Mouse (Mus musculus): ENCODE results near the gene Rabgef1. TPM values are rescaled to one million over a fixed set of nuclear protein-coding genes. Genes with fewer than 3 reads are reported as not detected.

The Rabgef1 gene
- polyA plus RNA-seq (2015; fragmentation: Nextera tagmentation; extraction: Ambion mirVana): 44.7 and 47.0 TPM in 2 replicates

DNA sequence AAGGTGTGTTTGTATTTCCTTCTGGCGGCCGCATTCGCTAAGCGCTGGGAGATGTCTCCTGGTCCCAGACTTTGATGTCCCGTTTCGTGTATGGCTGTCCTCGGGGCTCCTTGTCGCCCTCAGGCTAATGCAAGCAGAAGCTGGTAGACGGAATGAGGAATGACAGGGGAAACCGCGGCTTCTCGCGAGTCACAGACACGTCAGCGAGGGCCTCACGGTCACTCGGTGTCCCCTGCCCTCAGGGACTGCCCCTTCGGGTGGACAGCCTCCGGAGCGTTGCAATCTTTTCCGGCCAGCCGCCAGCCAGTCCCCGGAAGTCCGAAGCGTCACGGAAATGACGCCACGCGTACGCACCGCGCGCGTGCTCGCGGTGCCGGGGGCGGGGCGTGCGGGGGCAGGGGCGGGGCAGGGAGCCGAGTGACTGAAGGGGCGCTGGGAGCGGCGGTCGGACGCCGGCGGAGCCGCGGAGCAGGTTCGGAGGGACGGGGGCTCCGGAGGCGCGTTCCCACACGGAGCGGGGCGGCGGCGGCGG, at the start of gene Rabgef1:
Gene Rabgef1 (plus strand): TSS at position 376 of the 532 bp plus-strand sequence.
- Histone ChIP-seq H3K27ac (ENCODE audit: low read length) (peak within 1 kb of the TSS; percentile 84), H3K4me1 (replicated peaks; ENCODE audit: control insufficient read depth, insufficient read depth, low read length) (peaks cover 21% of the 10 kb centered on the region), H3K9ac (replicated peaks; ENCODE audit: low read depth, low read length) (peak within 1 kb of the TSS; percentile 94), H3K27me3 (replicated peaks; ENCODE audit: control insufficient read depth, insufficient read depth, low read length) (no peaks in the 10 kb centered on the region), H3K9me3 (ENCODE audit: control insufficient read depth, low read length) (no peaks in the 10 kb centered on the region), H3K4me2 (ENCODE audit: low read length) (peak within 1 kb of the TSS; percentile 94), H3K4me3 (replicated peaks; ENCODE audit: low read length) (peak within 1 kb of the TSS; percentile 94), H3K36me3 (ENCODE audit: control insufficient read depth, insufficient read depth) (no peaks in the 10 kb centered on the region)
- under 1% methylated on average over 54 of the region's 62 CpGs for WGBS
- peak; percentile 97 for ATAC-seq

DNA sequence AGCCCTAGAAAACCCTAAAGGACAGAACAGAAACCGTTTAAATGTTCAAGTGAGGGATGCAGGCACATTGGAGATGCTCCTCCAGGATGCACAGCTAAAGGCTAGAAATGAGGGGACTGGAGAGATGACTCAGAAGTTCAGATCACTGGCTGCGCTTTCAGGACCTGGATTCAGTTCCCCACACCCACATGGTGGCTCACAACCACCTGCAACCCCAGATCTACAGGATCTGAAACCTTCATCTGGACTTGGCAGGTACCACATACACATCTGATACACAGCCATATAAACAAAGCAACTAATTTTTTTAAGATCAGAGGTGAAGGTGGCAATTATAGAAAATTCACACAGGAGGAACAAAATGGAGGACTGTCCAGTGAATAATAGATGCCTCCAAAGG, 49.2 kb upstream of the Rabgef1 start:
- Histone ChIP-seq H3K36me3 (ENCODE audit: control insufficient read depth, insufficient read depth) (no peaks in the 10 kb centered on the region), H3K4me3 (replicated peaks; ENCODE audit: low read length) (no peak overlapping the region), H3K27ac (ENCODE audit: low read length) (no peak overlapping the region), H3K9ac (replicated peaks; ENCODE audit: low read depth, low read length) (no peak overlapping the region), H3K9me3 (ENCODE audit: control insufficient read depth, low read length) (no peaks in the 10 kb centered on the region), H3K4me1 (replicated peaks; ENCODE audit: control insufficient read depth, insufficient read depth, low read length) (no peaks in the 10 kb centered on the region), H3K27me3 (replicated peaks; ENCODE audit: control insufficient read depth, insufficient read depth, low read length) (no peaks in the 10 kb centered on the region), H3K4me2 (ENCODE audit: low read length) (no peak overlapping the region)
- no peak for ATAC-seq
- WGBS: 91% methylated on average over 2 of the region's 2 CpGs

DNA sequence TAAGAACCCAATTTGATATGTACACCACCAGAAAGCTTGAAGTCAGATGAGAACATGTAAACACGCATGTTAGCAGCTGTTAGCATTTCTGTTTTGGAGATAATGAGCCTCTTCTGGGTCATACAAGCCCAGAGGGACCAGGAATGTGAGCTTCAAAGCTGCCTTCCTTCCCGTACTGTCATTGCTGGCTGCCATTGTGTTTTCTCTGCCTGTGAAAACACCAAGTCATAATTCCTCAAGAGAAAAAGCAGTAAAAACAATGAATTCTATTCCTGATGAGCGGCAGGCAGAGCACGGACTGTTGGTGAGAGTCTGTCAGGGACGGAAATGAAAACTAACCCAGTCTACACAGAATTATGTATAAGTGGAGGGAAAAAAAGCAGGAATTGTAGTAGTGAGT, 47.3 kb upstream of the Rabgef1 start:
- ATAC-seq: no peak
- Histone ChIP-seq H3K36me3 (ENCODE audit: control insufficient read depth, insufficient read depth) (no peaks in the 10 kb centered on the region), H3K9me3 (ENCODE audit: control insufficient read depth, low read length) (no peaks in the 10 kb centered on the region), H3K4me1 (replicated peaks; ENCODE audit: control insufficient read depth, insufficient read depth, low read length) (no peaks in the 10 kb centered on the region), H3K4me3 (replicated peaks; ENCODE audit: low read length) (no peak overlapping the region), H3K27ac (ENCODE audit: low read length) (no peak overlapping the region), H3K27me3 (replicated peaks; ENCODE audit: control insufficient read depth, insufficient read depth, low read length) (no peaks in the 10 kb centered on the region), H3K4me2 (ENCODE audit: low read length) (no peak overlapping the region), H3K9ac (replicated peaks; ENCODE audit: low read depth, low read length) (no peak overlapping the region)
- 85% methylated on average over 5 of the region's 5 CpGs for WGBS

- no peak for ATAC-seq
- 75% methylated on average over 11 of the region's 11 CpGs for WGBS
- no peaks in the 10 kb centered on the region for H3K27me3 ChIP-seq (replicated peaks; ENCODE audit: control insufficient read depth, insufficient read depth, low read length)
- no peaks in the 10 kb centered on the region for H3K36me3 ChIP-seq (ENCODE audit: control insufficient read depth, insufficient read depth)
- H3K4me2 ChIP-seq (ENCODE audit: low read length): no peak overlapping the region
- no peaks in the 10 kb centered on the region; the same call in 1 of the 2 replicates for H3K4me1 ChIP-seq (replicated peaks; ENCODE audit: control insufficient read depth, insufficient read depth, low read length)
- H3K9me3 ChIP-seq (ENCODE audit: control insufficient read depth, low read length): no peaks in the 10 kb centered on the region
- H3K27ac ChIP-seq (ENCODE audit: low read length): no peak overlapping the region
- H3K9ac ChIP-seq (replicated peaks; ENCODE audit: low read depth, low read length): no peak overlapping the region
- no peak overlapping the region for H3K4me3 ChIP-seq (replicated peaks; ENCODE audit: low read length)
Measured at GRCm38 (mm10) chr5:130128686-130129523, 42.7 kb upstream of the Rabgef1 start.

- H3K27ac ChIP-seq (ENCODE audit: low read length): no peak overlapping the region
- no peaks in the 10 kb centered on the region for H3K9me3 ChIP-seq (ENCODE audit: control insufficient read depth, low read length)
- H3K4me1 ChIP-seq (replicated peaks; ENCODE audit: control insufficient read depth, insufficient read depth, low read length): no peaks in the 10 kb centered on the region; the same call in 1 of the 2 replicates
- no peak for ATAC-seq
- no peak overlapping the region for H3K4me3 ChIP-seq (replicated peaks; ENCODE audit: low read length)
- no peaks in the 10 kb centered on the region for H3K36me3 ChIP-seq (ENCODE audit: control insufficient read depth, insufficient read depth)
- no peak overlapping the region for H3K4me2 ChIP-seq (ENCODE audit: low read length)
- no peaks in the 10 kb centered on the region for H3K27me3 ChIP-seq (replicated peaks; ENCODE audit: control insufficient read depth, insufficient read depth, low read length)
- H3K9ac ChIP-seq (replicated peaks; ENCODE audit: low read depth, low read length): no peak overlapping the region
- WGBS: 95% methylated on average over 5 of the region's 5 CpGs
Measured at GRCm38 (mm10) chr5:130129524-130129793, 42.1 kb upstream of the Rabgef1 start.

DNA sequence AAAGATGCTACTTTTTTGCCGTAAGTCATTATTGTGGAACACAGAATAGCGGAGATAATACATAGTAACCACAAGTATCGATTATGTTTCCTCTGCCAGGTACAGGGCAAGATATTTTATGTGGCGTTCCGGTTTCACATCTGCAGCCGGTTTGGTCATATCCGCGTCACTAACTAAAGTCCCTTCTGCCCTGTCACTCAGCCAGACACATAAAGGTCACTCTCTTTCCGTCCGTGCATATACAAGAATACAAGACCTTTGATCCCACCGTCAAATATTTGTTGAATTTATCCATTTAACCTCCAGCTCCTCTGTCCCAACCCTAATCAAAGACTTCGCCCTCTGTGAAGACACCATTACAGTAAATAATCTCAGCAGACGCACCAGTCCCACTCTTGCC, 35.0 kb upstream of the Rabgef1 start:
- H3K9ac ChIP-seq (replicated peaks; ENCODE audit: low read depth, low read length): no peak overlapping the region
- ATAC-seq: no peak
- H3K27me3 ChIP-seq (replicated peaks; ENCODE audit: control insufficient read depth, insufficient read depth, low read length): no peaks in the 10 kb centered on the region
- H3K27ac ChIP-seq (ENCODE audit: low read length): no peak overlapping the region
- H3K9me3 ChIP-seq (ENCODE audit: control insufficient read depth, low read length): no peaks in the 10 kb centered on the region
- 94% methylated on average over 13 of the region's 13 CpGs for WGBS
- no peaks in the 10 kb centered on the region for H3K4me1 ChIP-seq (replicated peaks; ENCODE audit: control insufficient read depth, insufficient read depth, low read length)
- H3K36me3 ChIP-seq (ENCODE audit: control insufficient read depth, insufficient read depth): no peaks in the 10 kb centered on the region
- H3K4me2 ChIP-seq (ENCODE audit: low read length): no peak overlapping the region
- H3K4me3 ChIP-seq (replicated peaks; ENCODE audit: low read length): no peak overlapping the region

DNA sequence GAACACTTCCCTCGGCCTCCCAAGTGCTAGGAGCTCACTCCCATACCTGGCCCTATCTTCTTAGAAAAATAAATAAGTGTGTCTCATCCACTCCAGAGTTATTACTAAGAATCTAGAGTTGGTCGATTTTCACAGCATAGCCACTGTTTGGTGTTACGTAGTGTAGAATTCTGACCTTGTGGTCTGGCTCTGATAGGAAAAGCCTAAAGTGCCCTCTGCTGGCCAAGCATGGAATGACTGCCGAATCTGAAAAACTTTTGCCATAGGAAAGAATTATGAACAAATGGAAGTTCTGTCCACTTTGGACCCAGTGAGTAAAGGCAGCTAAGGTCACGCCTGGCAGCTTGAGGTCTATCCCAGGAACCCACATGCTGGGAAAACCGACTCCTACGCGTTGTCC, 32.2 kb upstream of the Rabgef1 start:
- Histone ChIP-seq H3K27me3 (replicated peaks; ENCODE audit: control insufficient read depth, insufficient read depth, low read length) (no peaks in the 10 kb centered on the region), H3K36me3 (ENCODE audit: control insufficient read depth, insufficient read depth) (no peaks in the 10 kb centered on the region), H3K27ac (ENCODE audit: low read length) (no peak overlapping the region), H3K9ac (replicated peaks; ENCODE audit: low read depth, low read length) (no peak overlapping the region), H3K4me1 (replicated peaks; ENCODE audit: control insufficient read depth, insufficient read depth, low read length) (peaks cover 4% of the 10 kb centered on the region; the same call in 1 of the 2 replicates), H3K9me3 (ENCODE audit: control insufficient read depth, low read length) (no peaks in the 10 kb centered on the region), H3K4me3 (replicated peaks; ENCODE audit: low read length) (no peak overlapping the region), H3K4me2 (ENCODE audit: low read length) (no peak overlapping the region)
- ATAC-seq: no peak
- 27% methylated on average over 8 of the region's 8 CpGs for WGBS

DNA sequence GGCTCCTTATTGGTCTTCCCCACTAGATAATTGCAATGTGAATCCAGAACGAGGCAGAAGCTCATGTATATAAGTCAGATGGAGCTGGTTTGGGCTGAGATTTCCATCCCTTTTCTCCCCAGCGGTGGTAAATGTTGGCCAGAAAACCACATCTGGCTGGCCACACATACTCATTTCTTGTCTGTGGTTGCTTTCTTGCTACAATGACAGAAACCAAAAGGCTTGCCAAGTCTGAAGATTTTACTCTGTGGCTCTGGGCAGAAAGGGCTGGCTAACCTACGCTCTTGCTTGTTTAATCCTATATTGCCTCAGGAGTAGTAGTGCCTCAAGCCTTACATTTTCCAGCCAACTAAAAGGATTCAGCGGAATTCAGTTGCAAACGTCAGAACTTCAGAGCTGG, 30.5 kb upstream of the Rabgef1 start:
- no peak overlapping the region for H3K27ac ChIP-seq (ENCODE audit: low read length)
- H3K4me2 ChIP-seq (ENCODE audit: low read length): no peak overlapping the region
- H3K36me3 ChIP-seq (ENCODE audit: control insufficient read depth, insufficient read depth): no peaks in the 10 kb centered on the region
- H3K9me3 ChIP-seq (ENCODE audit: control insufficient read depth, low read length): no peaks in the 10 kb centered on the region
- no peak for ATAC-seq
- no peaks in the 10 kb centered on the region for H3K27me3 ChIP-seq (replicated peaks; ENCODE audit: control insufficient read depth, insufficient read depth, low read length)
- H3K4me1 ChIP-seq (replicated peaks; ENCODE audit: control insufficient read depth, insufficient read depth, low read length): peaks cover 14% of the 10 kb centered on the region
- WGBS: 82% methylated on average over 5 of the region's 5 CpGs
- H3K4me3 ChIP-seq (replicated peaks; ENCODE audit: low read length): no peak overlapping the region
- H3K9ac ChIP-seq (replicated peaks; ENCODE audit: low read depth, low read length): no peak overlapping the region

DNA sequence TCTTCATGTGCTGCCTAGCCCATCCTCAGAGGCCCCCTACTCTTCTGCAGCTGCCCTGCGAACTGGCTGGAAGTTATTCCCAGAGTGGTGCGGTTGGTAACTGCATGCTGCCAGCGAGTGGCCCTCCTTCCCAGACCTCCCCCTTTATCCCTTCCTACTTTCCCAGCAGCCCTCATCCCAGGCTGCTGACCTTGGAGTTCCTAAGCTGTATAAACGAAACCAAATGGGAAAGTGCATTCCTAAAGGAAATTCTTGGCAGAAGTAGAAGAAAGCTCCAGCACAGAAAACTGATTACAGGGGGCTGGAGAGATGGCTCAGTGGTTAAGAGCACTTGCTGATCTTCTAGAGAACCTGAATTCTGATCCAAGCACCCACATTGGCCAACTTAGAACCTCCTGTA, 29.6 kb upstream of the Rabgef1 start:
- WGBS: 72% methylated on average over 4 of the region's 4 CpGs

More for the DNA sequence above, 29.6 kb upstream of the Rabgef1 start:
- Histone ChIP-seq H3K27ac (ENCODE audit: low read length) (no peak overlapping the region), H3K4me1 (replicated peaks; ENCODE audit: control insufficient read depth, insufficient read depth, low read length) (peaks cover 14% of the 10 kb centered on the region), H3K36me3 (ENCODE audit: control insufficient read depth, insufficient read depth) (no peaks in the 10 kb centered on the region), H3K9me3 (ENCODE audit: control insufficient read depth, low read length) (no peaks in the 10 kb centered on the region), H3K4me2 (ENCODE audit: low read length) (no peak overlapping the region), H3K9ac (replicated peaks; ENCODE audit: low read depth, low read length) (no peak overlapping the region), H3K27me3 (replicated peaks; ENCODE audit: control insufficient read depth, insufficient read depth, low read length) (no peaks in the 10 kb centered on the region), H3K4me3 (replicated peaks; ENCODE audit: low read length) (no peak overlapping the region)
- no peak for ATAC-seq

Measured in forebrain, embryonic 16.5 days (tissue).